Mouse (Mus musculus) cerebellum, postnatal 14 days (tissue): ENCODE data around the gene Syngap1.
"Not testable (repeated sequence)": the region's sequence is repeated elsewhere in the genome, so short reads cannot be mapped to it uniquely, and the experiment has no call there.

ENCODE experiments used
- DNase-seq, 2 experiments: peaks; one replicate each; pipeline ENCODE4 v3.0.0; 2021; ENCODE audit warnings: mixed read lengths in 2 of 2

The Syngap1 gene

DNA sequence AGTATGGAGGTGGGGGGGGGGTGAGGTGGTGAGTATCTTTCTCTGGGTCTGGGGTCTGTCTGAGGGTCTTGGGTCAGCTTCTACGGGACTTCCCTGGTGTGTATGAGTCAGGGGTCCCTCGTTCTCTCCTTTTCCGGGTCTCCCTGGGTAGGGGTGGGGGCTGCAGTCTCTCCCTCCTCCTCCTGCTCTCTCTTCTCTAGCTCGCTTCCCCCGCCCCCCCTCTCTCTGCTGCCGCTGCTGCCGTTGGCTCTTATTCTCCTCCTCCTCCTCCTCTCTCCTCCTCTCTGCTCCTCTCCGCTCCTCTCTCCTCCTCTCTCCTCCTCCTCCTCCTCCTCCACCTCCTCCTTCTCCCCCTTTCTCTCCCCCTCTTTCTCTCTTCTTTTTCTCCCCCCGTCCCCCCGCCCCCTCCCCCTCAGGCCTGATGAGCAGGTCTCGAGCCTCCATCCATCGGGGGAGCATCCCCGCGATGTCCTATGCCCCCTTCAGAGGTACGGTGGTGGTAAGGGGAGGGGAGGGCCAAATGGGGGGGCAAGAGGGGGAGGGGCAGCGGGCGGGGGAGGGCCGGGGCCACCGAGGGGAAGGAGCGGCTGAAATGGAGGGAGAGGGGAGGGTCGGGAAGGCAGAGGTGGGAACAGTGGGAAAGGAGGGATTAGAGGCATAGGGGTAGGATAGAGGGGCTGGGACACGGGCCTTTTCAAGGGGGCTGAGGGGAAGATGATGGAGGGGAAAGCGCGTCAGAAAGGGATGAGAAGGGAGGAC, at the start of gene Syngap1:
Gene Syngap1 (plus strand): TSS at position 223 of the 759 bp plus-strand sequence.
- peak; percentile 77 to 86 for DNase-seq

DNA sequence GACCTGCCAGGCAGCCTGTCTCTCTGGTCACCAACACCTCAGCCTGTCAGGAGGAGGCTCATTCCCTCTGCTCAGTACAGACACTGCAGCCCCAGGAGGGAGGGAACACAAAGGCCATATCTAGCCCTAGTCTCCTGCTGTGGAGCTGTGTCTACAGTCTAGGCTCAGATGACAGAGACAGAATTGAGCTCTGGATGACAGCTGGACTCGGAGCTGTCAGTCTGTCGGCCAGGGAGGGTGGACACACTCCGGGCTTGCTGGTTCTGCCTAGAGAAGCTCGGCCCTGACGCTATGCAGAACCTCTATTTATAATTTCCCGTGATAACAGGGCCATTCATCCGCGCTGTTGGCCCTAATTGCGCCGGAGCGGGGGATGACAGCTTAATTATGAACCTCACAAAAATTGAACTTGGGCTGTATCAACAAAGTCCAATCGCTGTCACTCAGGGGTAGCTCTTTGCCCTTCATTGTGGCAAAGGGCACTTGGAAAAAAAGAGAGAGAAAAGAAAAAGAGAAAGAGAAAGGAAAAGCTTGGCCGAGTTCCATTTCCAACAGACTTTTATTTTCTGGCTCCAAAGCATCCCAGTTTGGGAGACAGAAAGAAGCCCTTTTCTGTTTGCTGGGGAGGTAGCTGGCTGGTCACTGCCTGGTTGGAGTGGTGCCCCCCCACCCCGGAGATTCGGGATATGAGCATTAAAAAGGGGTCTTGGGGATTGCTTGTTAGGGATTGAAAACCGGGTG, 48.2 kb upstream of the Syngap1 start:
- peak in 1 of 2 experiments; percentile 20 for DNase-seq

DNA sequence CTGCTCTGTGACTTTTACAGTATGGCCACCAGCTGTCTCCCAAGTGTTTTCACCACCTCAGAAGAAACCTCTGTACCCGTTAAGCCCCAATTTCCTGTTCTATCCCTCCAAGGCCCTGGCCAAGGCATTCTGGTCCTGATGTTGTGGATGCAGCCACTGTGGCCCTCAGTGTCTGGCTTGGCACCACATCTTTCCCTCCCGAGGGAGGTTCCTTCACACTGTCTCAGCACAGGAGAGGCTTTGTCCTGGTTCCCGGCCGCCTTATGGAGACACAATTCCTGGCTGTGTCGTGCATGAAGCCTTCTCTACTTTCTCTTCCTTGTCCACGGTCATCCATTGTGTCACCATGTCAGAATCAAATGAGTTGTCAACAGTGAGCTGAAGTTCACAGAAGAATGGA, 47.6 kb upstream of the Syngap1 start:
- DNase-seq: no peak

DNA sequence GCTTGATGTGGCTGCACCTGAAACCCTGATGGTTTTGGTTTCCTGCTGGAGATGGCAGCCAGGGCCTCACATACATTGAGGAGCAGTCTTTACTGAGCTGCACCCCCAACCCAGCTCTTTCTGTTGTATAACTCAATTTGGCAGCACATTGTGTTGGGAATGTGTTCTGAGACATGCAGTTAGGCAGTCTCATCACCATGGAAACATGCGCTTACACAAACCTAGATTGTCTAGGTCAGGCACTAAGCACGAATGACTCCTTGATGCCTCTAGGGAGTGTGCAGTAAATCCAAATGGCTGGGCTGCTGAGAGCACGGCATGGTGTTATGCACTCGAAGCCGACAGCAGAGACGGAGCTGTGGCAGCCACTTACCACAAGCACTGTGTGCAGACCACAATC, 46.7 kb upstream of the Syngap1 start:
- DNase-seq: no peak

DNA sequence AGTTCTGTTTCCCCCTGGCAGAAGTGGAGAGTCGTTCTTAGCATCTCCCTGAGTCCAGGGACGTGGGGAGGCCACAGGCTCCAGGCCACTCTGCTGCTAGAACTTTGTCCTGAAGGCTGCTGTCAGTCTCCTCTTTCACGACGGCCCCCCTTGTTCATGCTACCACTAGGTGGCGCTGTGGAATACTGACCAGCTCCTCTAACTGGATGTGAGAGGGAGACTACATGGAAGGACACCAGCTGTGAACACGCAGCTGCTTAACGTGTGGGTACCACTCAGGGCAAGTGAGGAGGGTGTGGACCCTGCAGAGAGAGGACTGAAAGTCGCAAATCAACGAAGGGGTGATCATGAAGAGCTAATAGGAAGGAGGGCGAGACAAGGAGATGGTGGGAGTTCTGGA, 45.5 kb upstream of the Syngap1 start:
- peak; percentile 75 to 86 for DNase-seq

DNA sequence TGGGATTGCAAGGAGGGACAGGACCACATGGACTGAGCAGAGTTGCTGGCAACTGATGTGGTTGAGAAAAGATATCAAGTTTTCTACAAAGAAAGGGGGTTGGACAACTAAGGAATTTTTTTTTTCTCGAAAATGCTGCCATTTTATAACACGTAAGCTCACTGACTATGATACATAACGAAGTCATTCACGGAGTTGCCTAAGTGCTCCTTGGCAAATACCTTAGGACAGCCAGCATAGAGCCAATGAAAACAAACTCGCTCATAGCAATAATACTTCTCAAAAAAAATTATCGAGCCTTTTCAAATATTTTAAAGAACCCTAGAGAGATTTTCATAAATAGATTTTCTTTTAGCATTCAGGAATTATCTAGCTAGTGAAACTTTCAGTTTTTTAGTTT, 40.1 kb upstream of the Syngap1 start:
- no peak for DNase-seq

DNA sequence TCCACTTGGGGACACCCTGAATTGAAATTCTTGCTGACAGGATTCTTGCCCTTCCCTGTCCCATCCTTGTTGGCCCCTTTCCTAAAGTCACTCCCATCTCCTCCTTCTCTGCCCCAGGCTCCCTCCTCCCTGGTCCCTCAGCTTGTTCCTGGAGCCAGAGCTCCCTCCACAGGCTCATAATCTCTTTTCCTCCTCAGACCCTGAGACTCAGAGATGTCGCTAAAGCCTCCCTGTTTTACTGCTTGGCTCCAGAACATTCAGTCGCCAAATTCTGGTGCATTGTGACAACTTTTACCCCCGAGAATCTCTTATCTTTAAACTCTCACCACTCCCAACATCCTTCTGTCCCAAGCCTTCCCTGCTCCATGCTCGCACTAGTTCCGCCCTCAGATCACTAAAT, 36.7 kb upstream of the Syngap1 start:
- DNase-seq: no peak

DNA sequence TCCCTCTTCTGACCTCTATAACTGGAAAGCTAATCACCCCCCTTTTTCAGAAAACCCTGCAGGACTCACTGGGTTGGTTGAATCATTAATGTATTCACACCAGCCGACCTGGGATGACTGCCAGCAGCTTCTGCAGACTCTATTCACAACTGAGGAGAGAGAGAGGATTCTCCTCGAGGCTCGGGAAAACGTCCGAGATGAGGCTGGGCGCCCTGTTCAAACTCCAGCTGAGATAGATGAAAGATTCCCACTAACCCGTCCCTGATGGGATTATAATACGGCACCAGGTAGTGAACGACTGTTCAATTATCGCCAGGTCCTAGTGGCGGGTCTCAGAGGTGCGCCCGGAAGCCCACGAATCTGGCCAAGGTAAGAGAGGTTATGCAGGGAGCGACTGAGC, 33.5 kb upstream of the Syngap1 start:
- DNase-seq: peak; percentile 30 to 37

DNA sequence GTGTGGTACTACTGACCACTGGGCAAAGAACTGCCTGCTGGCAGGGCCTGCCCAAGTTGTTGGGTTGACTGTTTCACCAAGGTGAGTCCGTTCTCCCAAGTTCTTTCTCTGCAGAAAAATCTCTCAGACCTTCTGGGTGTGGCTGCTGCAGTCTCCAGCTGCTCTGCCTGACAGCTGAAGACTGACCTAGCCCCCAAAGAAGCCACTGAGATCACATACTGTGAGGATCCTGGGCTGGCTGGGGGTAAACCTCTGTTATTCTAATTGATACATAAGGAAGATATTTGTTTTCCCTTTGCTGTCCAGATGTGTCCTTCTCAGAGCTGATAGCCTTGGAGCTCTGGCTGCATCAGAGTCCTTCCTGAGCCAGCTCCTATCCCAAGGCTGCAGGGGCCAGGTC, 25.8 kb upstream of the Syngap1 start:
- no peak for DNase-seq

DNA sequence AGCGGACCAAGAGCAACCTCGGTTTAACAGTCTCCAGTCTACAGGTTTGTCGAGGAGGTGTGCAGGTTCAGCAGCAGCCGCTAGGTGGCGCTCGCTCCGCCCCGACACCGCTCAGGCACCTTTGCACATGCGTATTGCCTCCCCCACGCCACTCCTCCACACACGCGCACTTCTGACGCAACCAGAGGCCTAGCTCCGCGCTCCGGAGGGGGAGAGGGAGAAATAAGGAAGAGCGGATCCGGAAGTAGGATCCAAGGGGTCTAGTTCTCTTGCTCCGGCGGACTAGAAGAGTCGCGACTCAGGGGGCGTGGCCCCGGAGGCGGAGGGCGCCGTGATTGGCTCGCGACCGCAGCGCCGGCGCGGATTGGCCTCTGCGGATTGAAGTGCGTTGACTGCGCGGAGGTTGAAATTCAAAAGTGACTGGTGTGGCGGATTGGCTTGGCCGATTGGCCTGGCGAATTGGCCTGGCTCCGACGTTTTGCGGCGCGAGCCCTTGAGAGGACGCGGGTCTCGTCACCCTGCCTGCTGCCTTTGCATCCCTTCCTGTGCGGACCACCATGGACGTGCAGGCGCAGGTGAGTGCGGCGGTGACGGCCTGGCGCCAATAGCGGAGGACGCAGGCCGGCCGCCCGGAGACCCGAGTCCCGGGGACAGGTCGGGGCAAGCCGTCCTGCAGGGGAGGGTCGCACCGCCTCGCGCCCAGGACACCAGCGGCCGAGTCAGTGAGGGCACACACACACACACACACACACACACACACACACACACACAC, 24.2 kb upstream of the Syngap1 start, which contains the start of gene Kifc5b:
Gene Kifc5b (plus strand): TSS at position 381 of the 772 bp plus-strand sequence.
- peak; percentile 100 for DNase-seq

DNA sequence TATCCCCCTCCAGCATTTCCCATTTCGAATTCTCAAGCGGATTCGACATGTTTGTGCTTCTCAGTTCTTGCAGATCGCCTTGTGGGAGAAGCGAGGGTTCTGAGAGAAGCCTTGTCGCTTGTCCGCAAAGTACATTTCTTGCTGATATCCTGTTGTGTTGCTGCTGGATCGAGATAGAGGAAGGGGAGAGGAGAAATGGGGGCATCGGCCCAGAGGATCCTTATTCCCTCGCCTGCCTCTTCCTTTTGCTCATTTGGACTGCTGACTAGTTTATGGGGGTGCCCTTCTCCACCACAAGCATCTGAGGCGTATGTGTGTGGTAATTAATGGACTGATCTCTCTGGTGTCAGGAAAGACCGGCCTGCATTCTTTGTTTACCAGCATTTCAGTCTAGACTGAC, 23.5 kb upstream of the Syngap1 start:
- not testable (repeated sequence) for DNase-seq

DNA sequence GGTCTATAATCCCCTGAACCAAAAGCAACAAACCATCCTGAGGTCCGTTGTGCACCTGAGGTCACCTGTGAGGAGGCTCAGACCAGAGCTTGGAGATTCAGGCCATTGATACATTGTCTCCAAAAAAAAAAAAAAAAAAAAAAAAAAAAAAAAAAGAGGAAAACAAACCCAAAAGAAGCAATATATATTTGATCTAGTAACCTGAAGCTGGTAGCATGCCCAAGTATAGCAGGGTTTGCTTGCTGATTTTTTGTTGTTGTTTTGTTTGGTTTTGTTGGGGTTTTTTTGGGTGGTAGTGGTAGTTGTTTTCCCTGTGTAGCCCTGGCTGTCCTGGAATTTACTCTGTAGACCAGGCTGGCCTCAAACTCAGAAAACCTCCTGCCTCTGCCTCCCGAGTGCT, 22.7 kb upstream of the Syngap1 start:
- no peak for DNase-seq

DNA sequence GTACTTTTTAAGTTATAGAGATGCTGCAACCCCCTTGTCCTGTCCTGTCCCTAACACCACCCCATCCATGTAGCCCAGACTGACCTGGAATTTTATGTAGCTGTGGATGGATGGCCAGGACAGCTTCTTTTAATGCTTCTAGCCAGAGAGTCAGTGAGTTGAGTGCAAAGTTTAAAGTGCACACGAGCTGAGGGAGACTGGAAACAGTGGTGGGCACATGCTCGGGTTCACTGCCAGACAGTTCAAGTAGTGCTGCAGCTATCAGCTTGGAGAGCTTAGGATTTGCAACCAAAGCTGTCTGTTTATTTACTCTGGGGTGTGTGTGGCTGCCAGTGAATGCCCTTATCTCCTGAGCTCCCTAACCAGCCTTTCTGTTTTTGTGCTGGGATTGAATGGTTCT, 21.5 kb upstream of the Syngap1 start:
- DNase-seq: not testable (repeated sequence)

DNA sequence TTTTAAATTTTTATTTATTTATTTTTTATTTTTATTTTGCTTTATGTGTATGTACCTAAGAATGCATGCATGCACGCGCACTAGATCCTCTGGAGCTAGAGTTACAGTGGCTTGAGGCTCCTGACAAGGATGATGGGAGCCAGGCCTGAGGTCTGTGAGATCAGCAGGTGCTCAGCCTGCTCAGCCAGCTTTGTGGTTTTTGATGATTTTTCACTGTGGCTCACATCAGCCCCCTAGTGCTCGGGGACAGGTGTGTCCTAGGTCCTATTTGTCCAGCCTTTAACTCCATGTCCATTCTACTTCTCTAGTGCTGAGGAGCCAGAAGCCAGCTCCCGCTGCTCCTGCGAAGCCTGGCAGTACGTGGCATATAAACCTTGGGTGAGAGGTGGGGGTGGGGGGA, 18.7 kb upstream of the Syngap1 start:
- DNase-seq: not testable (repeated sequence)

DNA sequence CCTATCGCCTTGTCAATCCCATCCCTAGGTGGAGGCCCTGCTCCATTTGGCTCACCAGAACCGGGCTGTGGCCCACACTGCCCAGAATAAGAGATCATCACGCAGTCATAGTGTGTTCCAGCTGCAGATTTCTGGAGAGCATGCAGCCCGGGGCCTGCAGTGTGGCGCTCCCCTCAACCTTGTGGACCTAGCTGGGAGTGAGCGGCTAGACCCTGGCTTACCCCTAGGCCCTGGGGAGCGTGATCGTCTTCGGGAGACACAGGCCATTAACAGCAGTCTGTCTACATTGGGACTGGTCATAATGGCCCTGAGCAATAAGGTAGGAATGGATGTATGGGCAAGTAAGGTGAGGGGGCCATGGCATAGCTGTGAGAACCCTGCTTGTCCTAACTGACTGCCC, 15.6 kb upstream of the Syngap1 start:
- not testable (repeated sequence) for DNase-seq

DNA sequence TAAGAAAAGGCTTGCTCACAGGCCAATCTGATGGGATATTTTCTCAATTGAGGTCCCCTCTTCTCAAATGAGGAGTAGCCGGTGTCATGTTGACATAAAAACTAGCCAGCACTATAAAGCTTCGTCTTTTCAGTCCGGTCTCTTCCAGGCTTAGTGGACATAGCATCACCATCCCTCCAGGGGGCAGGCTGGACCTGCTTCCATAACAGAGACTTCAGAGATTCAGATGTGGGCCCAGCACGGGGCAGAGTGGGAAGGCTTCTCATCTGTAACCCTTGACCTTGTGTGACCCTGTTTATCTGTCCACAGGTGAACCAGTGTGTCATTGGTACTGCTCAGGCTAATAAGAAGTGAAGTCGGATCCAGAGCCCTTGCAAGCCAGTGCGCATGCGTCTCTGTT, 9.3 kb upstream of the Syngap1 start:
- peak; percentile 55 to 67 for DNase-seq

DNA sequence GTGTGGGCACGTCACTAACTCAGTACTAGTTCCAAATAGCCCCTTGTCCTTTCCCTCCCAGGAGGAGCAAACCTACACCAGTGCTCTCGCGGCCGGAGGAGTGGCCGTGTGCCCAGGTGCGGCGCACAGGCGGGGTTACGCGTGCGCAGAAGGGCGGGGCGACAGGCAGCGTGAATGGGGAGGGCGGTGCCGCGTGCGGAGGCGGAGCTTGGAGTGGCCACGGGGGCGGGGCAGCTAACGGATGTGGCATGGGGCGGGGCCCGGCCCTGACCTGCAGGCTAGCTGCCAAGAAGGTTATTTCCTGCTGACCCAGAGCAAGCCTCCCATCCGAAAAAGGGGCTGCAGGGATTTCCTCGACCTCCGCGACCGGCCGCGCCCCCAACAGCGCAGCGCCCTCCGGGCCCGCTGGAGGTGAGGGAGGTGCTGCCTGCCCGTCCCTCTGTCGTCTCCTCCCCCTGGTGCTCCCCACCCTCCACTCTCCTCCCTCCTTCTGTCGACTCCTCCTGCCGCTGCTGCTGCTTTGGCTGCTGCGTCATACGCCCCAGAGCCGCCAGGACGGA, 8.1 kb upstream of the Syngap1 start, which contains the start of gene Phf1:
Gene Phf1 (plus strand): TSS at position 214 of the 560 bp plus-strand sequence.
- peak; percentile 98 for DNase-seq

DNA sequence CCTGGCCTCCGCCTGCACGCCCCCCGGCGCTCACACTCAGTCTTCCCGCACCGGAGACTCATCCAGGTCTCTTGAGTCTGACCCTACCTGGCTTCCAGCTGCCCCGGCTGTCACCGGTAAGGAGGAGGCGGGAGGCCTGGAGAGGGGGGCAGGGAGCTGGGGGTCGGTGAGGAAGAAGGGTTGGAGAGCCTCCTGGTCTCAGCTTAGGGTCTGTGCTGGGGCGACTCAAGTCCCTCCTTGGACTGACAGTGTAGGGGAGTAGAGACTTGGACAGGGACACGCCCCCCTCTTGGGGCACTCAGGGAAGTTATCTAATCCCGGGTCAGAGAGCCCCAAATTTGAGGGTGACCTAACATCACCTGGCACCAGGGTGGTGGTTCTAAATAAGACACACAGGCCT, 7.6 kb upstream of the Syngap1 start:
- no peak for DNase-seq

DNA sequence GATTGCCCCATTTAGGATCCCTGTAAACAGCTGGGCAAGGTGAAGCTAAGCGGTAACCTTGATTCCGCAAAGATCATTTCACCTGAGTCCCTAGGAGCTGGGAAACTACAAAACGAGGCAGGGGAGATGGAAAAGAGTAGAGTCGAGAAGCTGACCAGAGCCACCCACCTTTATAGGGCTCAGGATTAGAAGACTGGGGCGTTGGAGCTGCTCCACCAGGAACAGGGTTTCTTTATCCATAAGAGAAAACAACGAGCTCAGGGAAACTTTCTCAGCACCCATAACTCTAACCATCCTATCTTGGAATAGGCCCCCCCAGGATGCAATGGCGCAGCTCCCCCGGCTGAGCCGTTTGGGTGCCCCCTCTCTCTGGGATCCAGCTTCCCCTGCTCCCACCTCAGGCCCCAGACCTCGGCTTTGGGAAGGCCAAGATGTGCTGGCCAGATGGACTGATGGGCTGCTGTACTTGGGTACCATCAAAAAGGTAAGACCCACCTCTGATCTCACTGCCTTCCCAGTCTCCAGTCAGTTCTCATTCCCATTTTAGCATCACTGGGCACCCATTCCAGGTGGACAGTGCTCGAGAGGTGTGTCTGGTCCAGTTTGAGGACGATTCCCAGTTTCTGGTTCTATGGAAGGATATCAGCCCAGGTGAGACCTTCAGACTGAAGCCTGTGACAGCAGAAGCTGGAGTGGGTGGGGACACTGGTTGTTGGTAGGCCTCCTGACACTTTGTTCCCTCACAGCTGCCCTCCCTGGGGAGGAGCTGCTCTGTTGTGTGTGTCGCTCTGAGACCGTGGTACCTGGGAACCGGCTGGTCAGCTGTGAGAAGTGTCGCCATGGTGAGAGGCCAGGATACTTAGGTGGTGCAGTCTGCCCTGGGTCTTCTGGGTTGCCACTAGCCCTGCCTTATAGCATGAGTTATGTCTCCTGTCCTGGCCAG, 6.9 kb upstream of the Syngap1 start:
- DNase-seq: no peak

DNA sequence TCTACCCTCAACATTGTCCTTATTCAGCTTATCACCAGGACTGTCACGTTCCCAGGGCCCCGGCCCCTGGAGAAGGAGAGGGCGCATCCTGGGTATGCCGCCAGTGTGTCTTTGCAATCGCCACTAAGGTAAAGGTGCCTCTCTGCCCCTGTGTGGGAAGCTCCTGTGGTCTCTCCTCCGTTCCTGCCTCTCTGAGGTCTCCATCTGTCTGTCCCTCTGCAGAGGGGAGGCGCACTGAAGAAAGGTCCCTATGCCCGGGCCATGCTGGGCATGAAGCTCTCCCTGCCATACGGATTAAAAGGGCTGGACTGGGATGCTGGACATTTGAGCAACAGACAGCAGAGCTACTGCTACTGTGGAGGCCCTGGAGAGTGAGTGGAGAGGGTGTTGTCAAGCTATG, 6.0 kb upstream of the Syngap1 start:
- no peak for DNase-seq

DNA sequence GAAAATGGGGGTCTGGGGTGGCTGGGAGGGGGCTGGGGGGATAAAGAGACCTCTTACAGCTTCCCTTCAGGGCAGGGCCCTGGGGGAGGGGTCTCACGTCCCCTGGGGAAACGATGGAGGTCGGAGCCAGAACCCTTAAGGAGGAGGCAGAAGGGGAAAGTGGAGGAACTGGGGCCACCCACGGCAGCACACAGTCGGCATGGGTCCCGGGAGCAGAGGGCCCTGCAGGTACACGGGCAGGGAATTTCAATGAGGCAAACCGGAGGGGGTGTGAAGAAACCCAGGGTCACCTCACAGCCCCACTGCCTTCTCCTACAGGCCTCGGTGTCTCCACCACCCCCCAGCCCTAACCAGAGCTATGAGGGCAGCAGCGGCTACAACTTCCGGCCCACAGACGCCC, 4.6 kb upstream of the Syngap1 start:
- DNase-seq: peak in 1 of 2 experiments; percentile 19
